Mouse (Mus musculus) testis, adult 2 months (tissue): ENCODE results near the gene Gmip.

Source experiments
- CTCF ChIP-seq: fragments of 200-500 bp; IDR thresholded peaks from 2 replicates; pipeline ENCODE4 v1.5.1; 2012; ENCODE audit warnings: low read depth, mild to moderate bottlenecking, inconsistent platforms, low read length, moderate library complexity; ENCODE audit not compliant: control insufficient read depth, insufficient read depth, insufficient replicate concordance
- POLR2A ChIP-seq: fragments of 200-500 bp; IDR thresholded peaks from 2 replicates; pipeline ENCODE4 v1.6.1; 2012; ENCODE audit warnings: low read depth, mild to moderate bottlenecking, inconsistent platforms, low read length, moderate library complexity; ENCODE audit not compliant: control insufficient read depth

DNA sequence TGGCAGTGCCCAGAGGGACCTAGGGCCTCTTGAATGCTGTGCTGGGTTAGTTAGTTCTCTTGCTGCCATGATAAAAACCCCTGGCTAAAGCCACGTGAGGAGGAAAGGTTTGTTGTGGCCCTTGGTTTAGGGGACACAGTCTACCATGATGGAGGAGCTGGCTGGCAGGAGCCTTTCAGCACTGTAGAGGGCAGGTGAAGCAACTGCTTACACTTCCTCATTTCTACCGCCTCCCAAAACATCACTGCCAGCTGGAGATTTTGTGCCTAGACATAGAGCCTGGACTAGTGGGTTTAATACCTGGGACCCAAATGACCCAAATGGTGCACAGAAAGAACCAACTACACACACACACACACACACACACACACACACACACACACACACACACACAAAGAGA is 52.8 kb downstream of the Gmip start:
- TF ChIP-seq CTCF = no peak
- no peak for TF ChIP-seq POLR2A
